Mouse (Mus musculus) kidney, adult 2 months (tissue): ENCODE results near the gene Ppp4r1. TPM values are rescaled to one million over a fixed set of nuclear protein-coding genes. Genes with fewer than 3 reads are reported as not detected.

Experiments used
- DNase-seq: peaks from one replicate; pipeline ENCODE4 v3.0.0; 2021
- H3K27ac ChIP-seq: fragments of 200-500 bp; 2 replicates; pipeline ENCODE4 v1.5.1; 2012; ENCODE audit warnings: low read depth, low read length, control low read depth, inconsistent platforms; ENCODE audit not compliant: insufficient read depth
- H3K27me3 ChIP-seq: fragments of 200-500 bp; replicated peaks from 2 replicates; pipeline ENCODE4 v1.6.1; 2012; ENCODE audit warnings: mild to moderate bottlenecking, moderate library complexity, low read length, inconsistent platforms; ENCODE audit not compliant: control insufficient read depth, insufficient read depth
- H3K36me3 ChIP-seq: fragments of 200-500 bp; 2 replicates; pipeline ENCODE4 v1.6.1; 2012; ENCODE audit warnings: mild to moderate bottlenecking, moderate library complexity, low read length, inconsistent platforms; ENCODE audit not compliant: control insufficient read depth, insufficient read depth
- H3K4me1 ChIP-seq: fragments of 200-500 bp; 2 replicates; pipeline ENCODE4 v1.6.1; 2011; ENCODE audit warnings: low read length; ENCODE audit not compliant: control insufficient read depth, insufficient read depth
- H3K4me3 ChIP-seq: fragments of 200-500 bp; 2 replicates; pipeline ENCODE4 v1.5.1; 2011; ENCODE audit warnings: mild to moderate bottlenecking, low read depth, low read length, control low read depth; ENCODE audit not compliant: insufficient read depth
- CTCF ChIP-seq: fragments of 200-500 bp; conservative IDR thresholded peaks from 2 replicates; pipeline ENCODE4 v1.5.1; 2011; ENCODE audit warnings: low read depth, mild to moderate bottlenecking, control low read depth, low read length, moderate library complexity, mixed read lengths; ENCODE audit not compliant: insufficient read depth, insufficient read length
- POLR2A ChIP-seq: fragments of 200-500 bp; IDR thresholded peaks from one replicate; pipeline ENCODE4 v1.6.1; 2011; ENCODE audit warnings: low read depth, low read length, control low read depth
- WGBS: fragments of 180-500 bp; shearing (Covaris S2); methylation state at CpG from one replicate; pipeline ENCODE4 v1.1.7; 2018; 5-methylcytosine and 5-hydroxymethylcytosine counted together
- polyA plus RNA-seq: library from polyadenylated mRNA; depleted of rRNA; stranded (reverse); fragments of >200 nt; gene quantifications from 2 replicates; pipeline ENCODE4 v1.2.3, GENCODE M21; 2012

The Ppp4r1 gene
- polyA plus RNA-seq, 1 experiment, result 34.3 TPM

GRCm38 (mm10) chr17:65783182-65784161, 1.1 kb downstream of the Ppp4r1 start:
- H3K4me1 ChIP-seq, result 0 out of 2 replicates have a peak, but pooled peaks cover 8% of the 10 kb centered on the region
- peak; percentile 74 for DNase-seq
- WGBS, result 8% methylated on average over 120 of the region's 135 CpGs
- H3K27ac ChIP-seq, result peak overlapping the region; percentile 91
- H3K4me3 ChIP-seq, result peak overlapping the region; percentile 74
- no peaks in the 10 kb centered on the region for H3K36me3 ChIP-seq
- no peaks in the 10 kb centered on the region for H3K27me3 ChIP-seq
- TF ChIP-seq POLR2A (no peak), CTCF (no peak)

- no peak overlapping the region for H3K4me3 ChIP-seq
- DNase-seq, result peak; percentile 36
- no peaks in the 10 kb centered on the region for H3K36me3 ChIP-seq
- WGBS, result 51% methylated on average over 8 of the region's 8 CpGs
- H3K27ac ChIP-seq, result no peak overlapping the region
- TF ChIP-seq POLR2A (no peak), CTCF (no peak)
- H3K27me3 ChIP-seq, result no peaks in the 10 kb centered on the region
- peaks cover 10% of the 10 kb centered on the region; the same call in 1 of the 2 replicates for H3K4me1 ChIP-seq
These were observed 2.3 kb downstream of the Ppp4r1 start for GRCm38 (mm10) chr17:65784610-65785140.

- Histone ChIP-seq H3K4me3 (no peak overlapping the region), H3K4me1 (peaks cover 10% of the 10 kb centered on the region; the same call in 1 of the 2 replicates), H3K36me3 (no peaks in the 10 kb centered on the region), H3K27ac (no peak overlapping the region), H3K27me3 (no peaks in the 10 kb centered on the region)
- DNase-seq, result no peak
- TF ChIP-seq POLR2A (no peak), CTCF (no peak)
These were observed 3.3 kb downstream of the Ppp4r1 start for GRCm38 (mm10) chr17:65785707-65786106.

DNA sequence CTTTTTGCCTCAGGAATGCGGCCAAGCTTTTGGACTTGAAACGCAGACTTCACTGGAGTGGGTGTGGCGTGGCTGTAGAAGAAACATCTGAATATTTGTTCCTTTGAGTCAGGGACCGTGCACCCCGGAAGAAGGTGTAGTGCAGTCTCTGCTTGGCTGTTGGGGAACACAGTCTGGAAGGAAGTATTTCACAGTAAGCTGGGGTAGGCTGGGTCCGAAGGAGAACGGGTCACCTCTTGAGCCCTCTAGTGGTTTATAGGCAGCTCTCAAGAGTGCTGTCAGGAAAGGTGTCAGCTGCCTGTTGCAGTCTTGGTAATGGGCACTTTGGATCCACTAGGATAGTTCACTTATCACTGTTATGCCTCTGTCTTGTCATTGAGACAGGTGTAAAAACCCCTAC, 3.9 kb downstream of the Ppp4r1 start:
- DNase-seq, result peak; percentile 49
- Histone ChIP-seq H3K4me3 (no peak overlapping the region), H3K4me1 (peaks cover 10% of the 10 kb centered on the region; the same call in 1 of the 2 replicates), H3K27ac (no peak overlapping the region), H3K36me3 (no peaks in the 10 kb centered on the region), H3K27me3 (no peaks in the 10 kb centered on the region)
- TF ChIP-seq POLR2A (no peak), CTCF (peak; percentile 44)
- WGBS, result 47% methylated on average over 7 of the region's 7 CpGs

DNA sequence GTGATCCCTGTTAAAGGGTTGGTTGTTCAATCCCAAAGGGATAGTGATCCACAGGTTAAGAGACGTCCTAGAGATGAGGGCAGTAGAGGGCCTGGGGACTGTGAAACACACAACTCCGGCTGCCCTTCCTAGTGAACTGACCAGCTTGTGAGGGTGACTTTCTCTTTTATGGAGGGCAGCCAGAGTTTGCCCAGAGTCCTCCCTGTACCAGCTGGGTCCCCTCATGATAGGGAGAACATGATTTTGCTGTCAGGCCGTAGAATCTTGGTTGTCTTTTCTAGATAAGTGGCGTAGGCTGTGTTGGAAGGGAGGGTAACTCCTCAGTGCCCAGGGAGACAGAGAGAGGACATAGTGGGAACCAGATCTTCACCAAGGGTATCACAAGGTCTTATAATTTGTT, 4.9 kb downstream of the Ppp4r1 start:
- H3K4me1 ChIP-seq, result peaks cover 10% of the 10 kb centered on the region; the same call in 1 of the 2 replicates
- H3K36me3 ChIP-seq, result no peaks in the 10 kb centered on the region
- DNase-seq, result no peak
- TF ChIP-seq CTCF (no peak), POLR2A (no peak)
- H3K27me3 ChIP-seq, result no peaks in the 10 kb centered on the region
- 81% methylated on average over 4 of the region's 4 CpGs for WGBS
- no peak overlapping the region for H3K4me3 ChIP-seq
- H3K27ac ChIP-seq, result no peak overlapping the region

GRCm38 (mm10) chr17:65788542-65789291, 6.3 kb downstream of the Ppp4r1 start:
- Histone ChIP-seq H3K27me3 (no peaks in the 10 kb centered on the region), H3K27ac (no peak overlapping the region), H3K36me3 (no peaks in the 10 kb centered on the region), H3K4me1 (peaks cover 10% of the 10 kb centered on the region; the same call in 1 of the 2 replicates), H3K4me3 (no peak overlapping the region)
- TF ChIP-seq CTCF (no peak), POLR2A (no peak)
- DNase-seq, result peak; percentile 52
- 64% methylated on average over 12 of the region's 12 CpGs for WGBS

- TF ChIP-seq POLR2A, result no peak
- TF ChIP-seq CTCF, result no peak
- no peak overlapping the region for H3K4me3 ChIP-seq
- WGBS, result 82% methylated on average over 6 of the region's 6 CpGs
- DNase-seq, result no peak
- H3K36me3 ChIP-seq, result no peaks in the 10 kb centered on the region
- no peaks in the 10 kb centered on the region for H3K27me3 ChIP-seq
- H3K27ac ChIP-seq, result no peak overlapping the region
- H3K4me1 ChIP-seq, result peaks cover 7% of the 10 kb centered on the region; the same call in 1 of the 2 replicates
These were observed 7.2 kb downstream of the Ppp4r1 start for GRCm38 (mm10) chr17:65789576-65789975.
